Mouse (Mus musculus): Measurements from ENCODE around the gene Pacs1. TPM values are rescaled to one million over a fixed set of nuclear protein-coding genes. Genes with fewer than 3 reads are reported as not detected.
"Not testable (repeated sequence)": the region's sequence is repeated elsewhere in the genome, so short reads cannot be mapped to it uniquely, and the experiment has no call there.

The Pacs1 gene
- polyA plus RNA-seq, 1 experiment from 2014 or later: 25.6 TPM

- H3K27ac ChIP-seq (replicated peaks); H3K4me3 ChIP-seq; H3K36me3 ChIP-seq (replicated peaks); H3K9me3 ChIP-seq; DNase-seq (ENCODE audit: low spot score); H3K27me3 ChIP-seq (replicated peaks; ENCODE audit: low read depth, poor library complexity, severe bottlenecking); H3K4me1 ChIP-seq: not testable (repeated sequence)
- 98% methylated on average over 1 of the region's 1 CpGs for WGBS
Observed at GRCm38 (mm10) chr19:5236981-5237380, 35.9 kb downstream of the Pacs1 start.

GRCm38 (mm10) chr19:5232696-5233095 lies 40.2 kb downstream of the Pacs1 start:
- Histone ChIP-seq H3K27me3 (replicated peaks; ENCODE audit: low read depth, poor library complexity, severe bottlenecking) (no peaks in the 10 kb centered on the region), H3K36me3 (replicated peaks) (no peaks in the 10 kb centered on the region), H3K9me3 (no peaks in the 10 kb centered on the region), H3K4me3 (no peak overlapping the region), H3K27ac (replicated peaks) (no peak overlapping the region), H3K4me1 (no peaks in the 10 kb centered on the region)
- no peak for DNase-seq (ENCODE audit: low spot score)
- WGBS: 91% methylated on average over 4 of the region's 4 CpGs

- no peaks in the 10 kb centered on the region for H3K27me3 ChIP-seq (replicated peaks; ENCODE audit: low read depth, poor library complexity, severe bottlenecking)
- no peaks in the 10 kb centered on the region for H3K4me1 ChIP-seq
- no peak overlapping the region for H3K4me3 ChIP-seq
- H3K9me3 ChIP-seq: no peaks in the 10 kb centered on the region
- no peak for DNase-seq (ENCODE audit: low spot score)
- H3K27ac ChIP-seq (replicated peaks): no peak overlapping the region
- 78% methylated on average over 2 of the region's 2 CpGs for WGBS
- no peaks in the 10 kb centered on the region for H3K36me3 ChIP-seq (replicated peaks)
Observed at GRCm38 (mm10) chr19:5230110-5230509, 42.8 kb downstream of the Pacs1 start.

- Histone ChIP-seq H3K4me1 (no peaks in the 10 kb centered on the region), H3K36me3 (replicated peaks) (no peaks in the 10 kb centered on the region), H3K9me3 (no peaks in the 10 kb centered on the region), H3K4me3 (no peak overlapping the region), H3K27ac (replicated peaks) (no peak overlapping the region), H3K27me3 (replicated peaks; ENCODE audit: low read depth, poor library complexity, severe bottlenecking) (no peaks in the 10 kb centered on the region)
- DNase-seq (ENCODE audit: low spot score): no peak
- WGBS: 49% methylated on average over 2 of the region's 2 CpGs
Observed at GRCm38 (mm10) chr19:5224624-5225023, 48.3 kb downstream of the Pacs1 start.

- Histone ChIP-seq H3K9me3 (no peaks in the 10 kb centered on the region), H3K36me3 (replicated peaks) (no peaks in the 10 kb centered on the region), H3K27ac (replicated peaks) (no peak overlapping the region), H3K27me3 (replicated peaks; ENCODE audit: low read depth, poor library complexity, severe bottlenecking) (no peaks in the 10 kb centered on the region), H3K4me3 (no peak overlapping the region), H3K4me1 (no peaks in the 10 kb centered on the region)
- no peak for DNase-seq (ENCODE audit: low spot score)
- WGBS: 93% methylated on average over 4 of the region's 4 CpGs
Observed at GRCm38 (mm10) chr19:5224077-5224476, 48.8 kb downstream of the Pacs1 start.

- H3K4me1 ChIP-seq: no peaks in the 10 kb centered on the region
- 75% methylated on average over 2 of the region's 2 CpGs for WGBS
- no peak overlapping the region for H3K27ac ChIP-seq (replicated peaks)
- no peaks in the 10 kb centered on the region for H3K27me3 ChIP-seq (replicated peaks; ENCODE audit: low read depth, poor library complexity, severe bottlenecking)
- no peak for DNase-seq (ENCODE audit: low spot score)
- H3K36me3 ChIP-seq (replicated peaks): no peaks in the 10 kb centered on the region
- no peaks in the 10 kb centered on the region for H3K9me3 ChIP-seq
- H3K4me3 ChIP-seq: no peak overlapping the region
Observed at GRCm38 (mm10) chr19:5221926-5222325, 51.0 kb downstream of the Pacs1 start.

GRCm38 (mm10) chr19:5221219-5221723 lies 51.6 kb downstream of the Pacs1 start:
- not testable (repeated sequence) for H3K36me3 ChIP-seq (replicated peaks); H3K4me3 ChIP-seq; H3K27ac ChIP-seq (replicated peaks); H3K9me3 ChIP-seq; H3K4me1 ChIP-seq; H3K27me3 ChIP-seq (replicated peaks; ENCODE audit: low read depth, poor library complexity, severe bottlenecking); DNase-seq (ENCODE audit: low spot score)
- 17% methylated on average over 2 of the region's 2 CpGs for WGBS

GRCm38 (mm10) chr19:5220389-5220788 lies 52.5 kb downstream of the Pacs1 start:
- H3K4me3 ChIP-seq: no peak overlapping the region
- WGBS: 85% methylated on average over 3 of the region's 3 CpGs
- H3K9me3 ChIP-seq: no peaks in the 10 kb centered on the region
- H3K27ac ChIP-seq (replicated peaks): no peak overlapping the region
- H3K27me3 ChIP-seq (replicated peaks; ENCODE audit: low read depth, poor library complexity, severe bottlenecking): no peaks in the 10 kb centered on the region
- DNase-seq (ENCODE audit: low spot score): no peak
- no peaks in the 10 kb centered on the region for H3K4me1 ChIP-seq
- no peaks in the 10 kb centered on the region; the same call in 1 of the 2 replicates for H3K36me3 ChIP-seq (replicated peaks)

GRCm38 (mm10) chr19:5201691-5202090 lies 71.2 kb downstream of the Pacs1 start:
- no peak overlapping the region for H3K4me3 ChIP-seq
- 93% methylated on average over 2 of the region's 2 CpGs for WGBS
- no peak overlapping the region for H3K27ac ChIP-seq (replicated peaks)
- H3K27me3 ChIP-seq (replicated peaks; ENCODE audit: low read depth, poor library complexity, severe bottlenecking): no peaks in the 10 kb centered on the region
- H3K36me3 ChIP-seq (replicated peaks): no peaks in the 10 kb centered on the region
- no peaks in the 10 kb centered on the region for H3K4me1 ChIP-seq
- DNase-seq (ENCODE audit: low spot score): no peak
- no peaks in the 10 kb centered on the region for H3K9me3 ChIP-seq

- H3K27me3 ChIP-seq (replicated peaks; ENCODE audit: low read depth, poor library complexity, severe bottlenecking); H3K9me3 ChIP-seq; H3K36me3 ChIP-seq (replicated peaks); H3K4me3 ChIP-seq; H3K27ac ChIP-seq (replicated peaks); H3K4me1 ChIP-seq; DNase-seq (ENCODE audit: low spot score): not testable (repeated sequence)
- 85% methylated on average over 4 of the region's 4 CpGs for WGBS
Observed at GRCm38 (mm10) chr19:5200617-5201016, 72.3 kb downstream of the Pacs1 start.

- no peak overlapping the region for H3K27ac ChIP-seq (replicated peaks)
- H3K27me3 ChIP-seq (replicated peaks; ENCODE audit: low read depth, poor library complexity, severe bottlenecking): no peaks in the 10 kb centered on the region
- no peak overlapping the region for H3K4me3 ChIP-seq
- H3K9me3 ChIP-seq: no peaks in the 10 kb centered on the region
- DNase-seq (ENCODE audit: low spot score): no peak
- H3K4me1 ChIP-seq: no peaks in the 10 kb centered on the region
- H3K36me3 ChIP-seq (replicated peaks): no peaks in the 10 kb centered on the region
- 87% methylated on average over 3 of the region's 3 CpGs for WGBS
Observed at GRCm38 (mm10) chr19:5198553-5198952, 74.4 kb downstream of the Pacs1 start.

- H3K4me3 ChIP-seq: no peak overlapping the region
- H3K9me3 ChIP-seq: no peaks in the 10 kb centered on the region
- no peak overlapping the region for H3K27ac ChIP-seq (replicated peaks)
- no peaks in the 10 kb centered on the region for H3K27me3 ChIP-seq (replicated peaks; ENCODE audit: low read depth, poor library complexity, severe bottlenecking)
- DNase-seq (ENCODE audit: low spot score): peak; percentile 24
- peaks cover 15% of the 10 kb centered on the region for H3K4me1 ChIP-seq
- H3K36me3 ChIP-seq (replicated peaks): no peaks in the 10 kb centered on the region
- WGBS: 62% methylated on average over 7 of the region's 7 CpGs
Observed at GRCm38 (mm10) chr19:5195417-5196035, 77.4 kb downstream of the Pacs1 start.

GRCm38 (mm10) chr19:5192397-5192796 lies 80.5 kb downstream of the Pacs1 start:
- Histone ChIP-seq H3K9me3 (no peaks in the 10 kb centered on the region), H3K4me1 (peaks cover 17% of the 10 kb centered on the region), H3K27ac (replicated peaks) (no peak overlapping the region), H3K27me3 (replicated peaks; ENCODE audit: low read depth, poor library complexity, severe bottlenecking) (no peaks in the 10 kb centered on the region), H3K4me3 (no peak overlapping the region), H3K36me3 (replicated peaks) (no peaks in the 10 kb centered on the region)
- no peak for DNase-seq (ENCODE audit: low spot score)

All from embryonic facial prominence, embryonic 10.5 days (tissue).